ENCODE assay signal across 25 mouse cellular contexts in the genomic region with DNA sequence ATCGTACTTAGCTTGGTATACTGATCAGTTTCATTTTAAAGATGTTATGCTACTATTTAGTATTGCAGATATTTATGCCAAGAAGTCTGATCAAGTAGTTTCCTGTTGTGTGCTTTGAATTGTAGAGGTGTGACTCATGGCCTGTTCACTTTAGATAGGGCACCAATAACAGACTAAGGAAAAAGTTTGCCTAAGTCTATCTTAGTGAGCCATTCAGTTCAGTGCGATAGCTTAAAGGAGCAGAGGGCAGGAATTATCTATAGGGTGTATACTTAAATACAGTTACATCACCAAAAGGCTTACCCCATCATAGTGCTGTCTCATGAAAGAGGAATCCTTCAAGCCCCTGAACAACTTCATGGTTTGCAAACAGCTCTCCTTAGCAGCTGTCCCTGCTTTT.
"Had no signal": no experiment of that assay in that cellular context is flagged by ENCODE, and none has a peak within 500 bp of the region (broad histone marks: within the 10 kb centered on the region; RNA-seq: fewer than 3 reads in every experiment).

No protein-coding gene starts in this region.

- H3K27me3 ChIP-seq: heart, embryonic 13.5 days; heart, embryonic 15.5 days; hindbrain, embryonic 13.5 days; hindbrain, embryonic 15.5 days; kidney, embryonic 15.5 days; limb, embryonic 12.5 days had no signal

- H3K9ac ChIP-seq: heart, embryonic 13.5 days; heart, embryonic 15.5 days; hindbrain, embryonic 13.5 days; hindbrain, embryonic 15.5 days; kidney, embryonic 15.5 days; limb, embryonic 12.5 days; liver, embryonic 14.5 days had no signal

- ATAC-seq: hindbrain, postnatal 0 days; intestine, embryonic 16.5 days had no signal

- H3K36me3 ChIP-seq: heart, embryonic 13.5 days; heart, embryonic 15.5 days; hindbrain, embryonic 13.5 days; hindbrain, embryonic 15.5 days; kidney, embryonic 15.5 days; limb, embryonic 10.5 days; limb, embryonic 12.5 days had no signal

- DNase-seq: gastrocnemius, adult 2 months; gastrocnemius, postnatal 14 days; gastrocnemius, postnatal 36 days; heart, adult 11 months; heart, adult 2 months; heart, postnatal 14 days; heart, postnatal 36 days; kidney, adult 11 months; kidney, adult 2 months; kidney, adult 9 months; kidney, postnatal 14 days; kidney, postnatal 36 days had no signal

- H3K9me3 ChIP-seq: heart, embryonic 13.5 days; heart, embryonic 15.5 days; hindbrain, embryonic 13.5 days; hindbrain, embryonic 15.5 days; kidney, embryonic 15.5 days; limb, embryonic 10.5 days; limb, embryonic 12.5 days had no signal

- H3K4me3 ChIP-seq: gastrocnemius, adult 2 months; heart, adult 2 months; heart, embryonic 13.5 days; heart, embryonic 15.5 days; hindbrain, embryonic 13.5 days; hindbrain, embryonic 15.5 days; kidney, embryonic 15.5 days; left cerebral cortex, adult 2 months; limb, embryonic 10.5 days; limb, embryonic 12.5 days had no signal

- H3K27ac ChIP-seq: gastrocnemius, adult 2 months; heart, adult 2 months; heart, embryonic 13.5 days; heart, embryonic 15.5 days; hindbrain, embryonic 13.5 days; hindbrain, embryonic 15.5 days; hindbrain, postnatal 0 days; kidney, embryonic 15.5 days; kidney, postnatal 0 days; left cerebral cortex, adult 2 months; limb, embryonic 10.5 days; limb, embryonic 12.5 days; liver, embryonic 14.5 days had no signal

- H3K4me1 ChIP-seq: heart, embryonic 13.5 days; heart, embryonic 15.5 days; hindbrain, embryonic 13.5 days; hindbrain, embryonic 15.5 days; kidney, embryonic 15.5 days; limb, embryonic 10.5 days; limb, embryonic 12.5 days had no signal

- H3K4me2 ChIP-seq: heart, embryonic 11.5 days; heart, embryonic 13.5 days; heart, embryonic 15.5 days; hindbrain, embryonic 13.5 days; hindbrain, embryonic 15.5 days; kidney, embryonic 15.5 days; limb, embryonic 12.5 days had no signal
